Mouse (Mus musculus) urinary bladder, postnatal 10 days (tissue): Measurements from ENCODE around the gene Hs6st3.
"Not testable (repeated sequence)": the region's sequence is repeated elsewhere in the genome, so short reads cannot be mapped to it uniquely, and the experiment has no call there.

Experiments
- DNase-seq: peaks from one replicate; pipeline ENCODE4 v3.0.0; 2022; ENCODE audit warnings: low spot score

The Hs6st3 gene

DNA sequence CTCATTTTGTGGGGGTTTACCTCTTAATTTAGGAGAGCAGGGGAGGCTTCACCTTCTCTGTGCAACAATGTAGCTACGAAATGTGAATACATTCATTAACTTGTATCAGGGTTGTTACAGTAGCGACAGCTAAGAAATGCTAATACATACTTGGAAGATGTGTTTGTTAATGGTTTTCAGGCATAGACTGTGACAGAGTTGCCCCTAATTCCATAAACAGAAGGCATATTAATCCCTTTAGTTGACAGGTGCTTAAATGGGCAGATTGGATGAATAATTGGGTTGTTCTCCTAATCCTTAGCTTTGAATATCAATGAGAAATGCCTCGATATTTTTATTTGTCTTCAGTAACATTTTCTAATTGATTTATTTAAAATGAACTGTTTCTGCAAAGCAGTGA is 314.7 kb downstream of the Hs6st3 start:
- DNase-seq, result no peak

GRCm38 (mm10) chr14:119464308-119464707 is 326.2 kb downstream of the Hs6st3 start:
- no peak for DNase-seq

DNA sequence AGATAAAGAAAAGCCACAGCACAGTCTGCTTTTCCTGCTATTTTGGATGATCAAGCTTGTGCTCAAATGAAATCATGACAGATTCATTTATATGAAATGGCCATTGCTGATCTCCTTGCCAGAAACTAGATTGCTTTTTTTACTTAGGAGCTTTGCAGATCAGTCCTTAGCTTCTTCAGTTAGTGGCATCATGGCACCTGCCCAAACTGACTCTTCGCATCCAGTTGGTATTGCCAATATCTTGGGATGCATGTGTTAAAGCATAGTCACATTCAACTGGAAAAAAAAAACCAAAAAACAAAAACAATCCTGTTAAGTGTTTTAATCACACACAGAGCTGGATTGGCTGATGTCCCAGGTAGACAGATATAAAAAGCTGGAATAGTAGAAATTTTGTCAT is 326.7 kb downstream of the Hs6st3 start:
- no peak for DNase-seq

- no peak for DNase-seq
Observed at GRCm38 (mm10) chr14:119466899-119467588, 328.9 kb downstream of the Hs6st3 start.

DNA sequence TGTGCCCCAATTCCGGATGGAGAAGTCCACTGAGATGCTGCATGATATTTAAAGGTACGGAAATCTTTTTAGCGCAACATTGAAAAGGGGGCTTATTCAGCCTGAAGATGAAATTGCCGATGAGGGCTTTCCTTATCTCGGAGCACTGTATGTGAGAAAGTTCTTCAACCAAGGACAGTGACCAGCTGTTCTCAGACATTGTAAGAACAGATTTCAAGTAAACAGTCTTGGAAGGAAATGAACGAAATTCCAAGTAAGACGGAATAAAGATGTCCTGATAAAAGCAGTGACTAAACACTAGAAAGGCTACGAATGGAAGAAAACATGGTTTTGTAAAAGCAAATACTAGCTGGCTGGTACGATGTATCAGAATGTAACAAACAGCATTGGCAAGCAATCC is 338.4 kb downstream of the Hs6st3 start:
- no peak for DNase-seq

- no peak for DNase-seq
Observed at GRCm38 (mm10) chr14:119477836-119478235, 339.7 kb downstream of the Hs6st3 start.

GRCm38 (mm10) chr14:119488978-119489703 is 351.0 kb downstream of the Hs6st3 start:
- no peak for DNase-seq

DNA sequence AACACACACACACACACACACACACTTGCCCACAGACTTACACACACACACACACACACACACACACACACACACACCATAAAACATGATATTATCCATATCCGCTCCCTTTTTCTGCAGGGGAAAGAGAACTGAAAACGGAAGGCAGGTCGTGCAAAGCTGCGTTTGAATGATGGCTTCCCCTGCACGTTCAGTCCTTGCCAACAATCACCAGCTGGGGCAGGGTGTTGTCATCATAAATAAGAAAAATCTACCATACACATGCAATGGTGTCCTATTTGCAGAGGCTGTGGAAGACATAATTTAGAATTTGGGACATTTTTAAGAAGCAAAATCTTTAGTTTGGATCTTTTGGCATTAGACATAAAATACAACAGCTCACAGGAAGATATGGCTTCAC is 382.5 kb downstream of the Hs6st3 start:
- no peak for DNase-seq

DNA sequence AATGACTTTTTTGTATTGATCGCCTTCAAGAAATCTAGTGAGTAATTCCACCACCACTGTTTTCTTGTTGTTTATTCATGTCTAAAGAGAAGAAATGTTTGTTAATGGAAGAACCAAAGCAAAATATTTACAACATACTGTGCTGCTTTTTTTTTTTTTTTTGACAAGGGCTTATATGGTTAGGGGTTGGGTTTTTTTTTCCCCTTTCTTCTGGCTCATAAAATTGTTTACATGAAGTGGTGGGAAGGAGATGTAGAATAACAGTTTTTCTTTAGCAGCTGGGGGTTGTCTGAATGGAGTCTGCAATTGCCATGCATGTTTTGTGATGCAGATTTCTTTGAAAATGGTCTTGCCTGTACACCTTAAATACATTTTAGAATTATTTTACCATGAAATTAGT is 382.9 kb downstream of the Hs6st3 start:
- no peak for DNase-seq

- DNase-seq, result no peak
Observed at GRCm38 (mm10) chr14:119532889-119533546, 394.9 kb downstream of the Hs6st3 start.

DNA sequence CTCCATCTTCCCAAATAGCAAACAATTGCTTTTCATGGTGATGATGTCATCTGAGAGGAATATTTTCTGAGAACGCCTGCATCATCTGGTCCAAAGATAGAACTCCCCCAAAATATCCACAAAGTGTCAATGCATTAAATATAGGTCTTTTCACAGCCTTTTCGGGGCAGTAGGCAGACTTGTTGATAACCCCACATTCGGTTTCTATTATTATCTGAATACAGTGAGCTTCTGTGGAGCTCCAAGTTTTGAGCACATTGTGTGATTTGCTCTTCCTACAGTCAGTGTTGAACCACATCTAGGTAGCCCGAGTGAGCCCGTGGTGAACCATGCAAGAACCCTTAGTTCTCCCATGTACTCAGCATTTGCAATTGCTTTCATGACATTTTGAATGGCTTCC is 402.4 kb downstream of the Hs6st3 start:
- DNase-seq, result no peak

GRCm38 (mm10) chr14:119544596-119544995 is 406.5 kb downstream of the Hs6st3 start:
- no peak for DNase-seq

GRCm38 (mm10) chr14:119558356-119558755 is 420.2 kb downstream of the Hs6st3 start:
- DNase-seq, result no peak

DNA sequence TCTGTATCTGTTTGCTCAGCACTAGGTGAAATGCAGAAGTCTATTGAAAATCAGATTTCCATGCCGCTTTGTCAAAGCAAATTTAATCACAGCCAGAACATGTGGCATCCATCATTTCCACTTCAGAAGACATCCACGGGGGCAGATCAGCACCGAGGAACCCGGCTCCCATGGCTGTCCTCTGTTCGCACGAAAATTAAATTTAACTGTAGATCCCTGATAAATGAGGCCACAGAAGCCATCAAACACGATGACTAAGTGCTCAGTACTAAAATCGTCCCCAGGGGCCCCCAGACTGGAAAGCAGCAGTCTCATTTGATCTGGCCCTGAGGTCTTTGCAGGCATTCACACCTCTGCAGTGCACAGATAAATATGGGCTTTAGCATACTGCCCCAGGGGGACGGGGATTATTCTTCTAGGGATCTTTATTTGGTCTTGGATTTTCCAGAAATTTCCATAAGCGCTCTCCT is 443.9 kb downstream of the Hs6st3 start:
- no peak for DNase-seq

GRCm38 (mm10) chr14:119585069-119585468 is 446.9 kb downstream of the Hs6st3 start:
- no peak for DNase-seq

GRCm38 (mm10) chr14:119587365-119587764 is 449.2 kb downstream of the Hs6st3 start:
- not testable (repeated sequence) for DNase-seq

DNA sequence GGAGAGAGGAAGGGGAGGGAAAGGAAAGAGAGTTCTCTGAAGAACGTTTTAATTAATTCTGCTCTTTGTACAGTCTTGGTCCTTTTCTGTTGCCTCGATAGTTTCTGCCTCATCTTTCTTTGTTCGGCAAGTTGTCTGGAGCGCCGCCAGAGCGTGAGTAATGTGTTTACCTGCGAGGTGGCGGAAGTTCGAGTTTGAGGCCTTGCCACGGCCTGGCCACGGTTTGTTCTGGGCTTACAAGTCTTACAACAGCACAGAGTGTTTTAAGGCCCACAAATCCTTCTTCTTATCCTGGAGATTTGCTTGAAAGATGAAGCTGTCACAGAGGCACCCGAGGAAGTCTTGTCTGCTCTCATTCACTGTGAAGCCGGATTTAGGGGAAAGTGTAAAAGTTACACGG is 466.2 kb downstream of the Hs6st3 start:
- no peak for DNase-seq

- DNase-seq, result no peak
Observed at GRCm38 (mm10) chr14:119612793-119613192, 474.7 kb downstream of the Hs6st3 start.

GRCm38 (mm10) chr14:119629127-119629526 is 491.0 kb downstream of the Hs6st3 start:
- DNase-seq, result no peak

DNA sequence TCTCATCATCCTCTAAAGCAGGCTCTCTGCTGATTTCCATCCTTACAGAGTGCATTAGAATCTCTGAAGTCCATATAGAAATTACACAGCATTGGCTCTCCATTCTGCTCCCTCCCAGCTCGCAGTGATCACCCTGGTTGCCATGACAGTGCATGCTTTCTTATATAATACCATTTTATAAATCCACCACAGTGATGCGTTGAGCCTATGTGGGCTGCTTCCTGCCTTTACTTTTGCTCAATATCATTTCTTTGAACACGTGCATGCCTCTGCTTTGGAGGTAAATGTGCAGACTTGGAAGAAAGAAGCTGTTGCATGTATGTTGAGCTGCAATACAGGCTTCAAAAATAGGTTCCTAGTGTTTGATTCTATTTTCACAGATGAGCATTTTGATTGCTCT is 494.9 kb downstream of the Hs6st3 start:
- DNase-seq, result no peak

DNA sequence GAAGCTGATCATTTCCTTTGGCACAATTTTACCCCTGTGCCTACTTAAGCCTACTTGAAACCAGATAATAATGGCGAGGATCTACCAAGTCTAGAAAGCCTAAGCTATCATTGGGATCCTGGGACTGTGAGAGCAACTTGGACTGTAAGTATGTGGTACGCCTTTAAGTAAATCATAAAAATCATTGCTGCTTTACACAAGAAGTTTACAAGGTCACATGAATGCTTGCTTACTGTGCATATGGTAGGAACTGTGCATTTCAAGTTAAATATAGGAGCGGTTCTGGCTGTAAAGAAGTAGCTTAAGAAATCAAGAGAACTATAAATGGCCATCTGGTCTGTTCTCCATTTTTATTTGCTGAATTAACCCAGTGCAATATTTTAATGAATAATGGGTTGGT is 495.5 kb downstream of the Hs6st3 start:
- DNase-seq, result no peak

- no peak for DNase-seq
Observed at GRCm38 (mm10) chr14:119642874-119643273, 504.7 kb downstream of the Hs6st3 start.

GRCm38 (mm10) chr14:119643840-119644239 is 505.7 kb downstream of the Hs6st3 start:
- no peak for DNase-seq
